Mouse (Mus musculus) thymus, adult 2 months (tissue): Measurements from ENCODE around the gene Apobec1.

Experiments
- CTCF ChIP-seq: fragments of 200-500 bp; IDR thresholded peaks from 2 replicates; pipeline ENCODE4 v1.5.1; 2012; ENCODE audit warnings: mild to moderate bottlenecking, control low read depth, low read length, moderate library complexity, borderline replicate concordance; ENCODE audit not compliant: control insufficient read depth, poor library complexity, insufficient read depth; ENCODE audit errors: extremely low read depth
- POLR2A ChIP-seq: fragments of 200-500 bp; IDR thresholded peaks from 2 replicates; pipeline ENCODE4 v1.6.1; 2012; ENCODE audit warnings: mild to moderate bottlenecking, low read length, control low read depth, moderate library complexity; ENCODE audit not compliant: control insufficient read depth, poor library complexity, insufficient read depth; ENCODE audit errors: extremely low read depth

- no peak for TF ChIP-seq CTCF
- TF ChIP-seq POLR2A, result no peak
These were observed 34.4 kb upstream of the Apobec1 start for GRCm38 (mm10) chr6:122636666-122637065.
